Mouse (Mus musculus): ENCODE results near the gene Pla2g4b. TPM values are rescaled to one million over a fixed set of nuclear protein-coding genes. Genes with fewer than 3 reads are reported as not detected.

Pla2g4b gene
- 22.5 and 25.5 TPM in 2 replicates for polyA plus RNA-seq (2012; rRNA removed)

GRCm38 (mm10) chr2:120032726-120033467 lies at the start of gene Pla2g4b:
Pla2g4b (plus strand) TSS chr2:120033417.

GRCm38 (mm10) chr2:120026984-120027949 lies 6.0 kb upstream of the Pla2g4b start, which contains the start of the genes Jmjd7 and Gm28042:
Jmjd7 (plus strand) TSS chr2:120027483.
Gm28042 (plus strand) TSS chr2:120027493.

Other genes starting within 250 kb of the Pla2g4b start
- gene Rpap1, start 245.9 kb upstream of the Pla2g4b start, polyA plus RNA-seq (2012; rRNA removed), result 23.3 and 29.2 TPM in 2 replicates
- 32.1 and 32.4 TPM in 2 replicates for gene Tyro3, start 235.7 kb upstream of the Pla2g4b start, polyA plus RNA-seq (2012; rRNA removed)
- 19.9 and 26.0 TPM in 2 replicates for gene Mga, start 136.2 kb upstream of the Pla2g4b start, polyA plus RNA-seq (2012; rRNA removed)
- 14.1 and 18.6 TPM in 2 replicates for gene Mapkbp1, start 60.7 kb upstream of the Pla2g4b start, polyA plus RNA-seq (2012; rRNA removed)
- 15.8 and 20.1 TPM in 2 replicates for gene Jmjd7, start 5.9 kb upstream of the Pla2g4b start, polyA plus RNA-seq (2012; rRNA removed)
- 14.9 and 17.6 TPM in 2 replicates for gene Gm28042, start 5.9 kb upstream of the Pla2g4b start, polyA plus RNA-seq (2012; rRNA removed)
- gene Ehd4, start 121.2 kb downstream of the Pla2g4b start, polyA plus RNA-seq (2012; rRNA removed), result 10.2 and 11.3 TPM in 2 replicates
- gene Pla2g4e, start 211.9 kb downstream of the Pla2g4b start, polyA plus RNA-seq (2012; rRNA removed), result 0.04 and 0.17 TPM in 2 replicates